Mouse (Mus musculus): ENCODE measurements around the gene Plbd2.

Gene Plbd2

GRCm38 (mm10) chr5:120511643-120512220 is 8.3 kb upstream of the Plbd2 start:
- no peak for DNase-seq (ENCODE audit: low read depth in 2 of 2, low spot score in 2 of 2)

GRCm38 (mm10) chr5:120510982-120511642 is 7.7 kb upstream of the Plbd2 start, which contains the start of gene Slc8b1:
Gene Slc8b1, plus strand, starts transcription at chr5:120511168.
- peak; percentile 91 to 95 for DNase-seq (ENCODE audit: low read depth in 2 of 2, low spot score in 2 of 2)

- no peak for DNase-seq (ENCODE audit: low read depth in 2 of 2, low spot score in 2 of 2)
Measured at GRCm38 (mm10) chr5:120507311-120507710, 3.9 kb upstream of the Plbd2 start.

GRCm38 (mm10) chr5:120506490-120506889 is 3.1 kb upstream of the Plbd2 start:
- no peak for DNase-seq (ENCODE audit: low read depth in 2 of 2, low spot score in 2 of 2)

GRCm38 (mm10) chr5:120505781-120506180 is 2.4 kb upstream of the Plbd2 start:
- no peak for DNase-seq (ENCODE audit: low read depth in 2 of 2, low spot score in 2 of 2)

- DNase-seq (ENCODE audit: low read depth in 2 of 2, low spot score in 2 of 2), result peak; percentile 58 to 61
Measured at GRCm38 (mm10) chr5:120505368-120505767, 1.9 kb upstream of the Plbd2 start.

- no peak for DNase-seq (ENCODE audit: low read depth in 2 of 2, low spot score in 2 of 2)
Measured at GRCm38 (mm10) chr5:120502675-120503143, 716 bp downstream of the Plbd2 start.

- no peak for DNase-seq (ENCODE audit: low read depth in 2 of 2, low spot score in 2 of 2)
Measured at GRCm38 (mm10) chr5:120502147-120502621, 1.2 kb downstream of the Plbd2 start.

- peak in 1 of 2 experiments; percentile 19 for DNase-seq (ENCODE audit: low read depth in 2 of 2, low spot score in 2 of 2)
Measured at GRCm38 (mm10) chr5:120500609-120501008, 2.8 kb downstream of the Plbd2 start.

- no peak for DNase-seq (ENCODE audit: low read depth in 2 of 2, low spot score in 2 of 2)
Measured at GRCm38 (mm10) chr5:120499202-120499601, 4.2 kb downstream of the Plbd2 start.

GRCm38 (mm10) chr5:120497071-120497470 is 6.4 kb downstream of the Plbd2 start:
- no peak for DNase-seq (ENCODE audit: low read depth in 2 of 2, low spot score in 2 of 2)

GRCm38 (mm10) chr5:120495703-120496226 is 7.7 kb downstream of the Plbd2 start:
- DNase-seq (ENCODE audit: low read depth in 2 of 2, low spot score in 2 of 2), result no peak

- DNase-seq (ENCODE audit: low read depth in 2 of 2, low spot score in 2 of 2), result no peak
Measured at GRCm38 (mm10) chr5:120495064-120495702, 8.2 kb downstream of the Plbd2 start.

- no peak for DNase-seq (ENCODE audit: low read depth in 2 of 2, low spot score in 2 of 2)
Measured at GRCm38 (mm10) chr5:120493873-120494395, 9.5 kb downstream of the Plbd2 start.

GRCm38 (mm10) chr5:120493440-120493839 is 10.0 kb downstream of the Plbd2 start:
- DNase-seq (ENCODE audit: low read depth in 2 of 2, low spot score in 2 of 2), result no peak

GRCm38 (mm10) chr5:120492437-120492836 is 11.0 kb downstream of the Plbd2 start:
- no peak for DNase-seq (ENCODE audit: low read depth in 2 of 2, low spot score in 2 of 2)

- DNase-seq (ENCODE audit: low read depth in 2 of 2, low spot score in 2 of 2), result no peak
Measured at GRCm38 (mm10) chr5:120490679-120491192, 12.7 kb downstream of the Plbd2 start.

GRCm38 (mm10) chr5:120487844-120488243 is 15.6 kb downstream of the Plbd2 start:
- no peak for DNase-seq (ENCODE audit: low read depth in 2 of 2, low spot score in 2 of 2)

- DNase-seq (ENCODE audit: low read depth in 2 of 2, low spot score in 2 of 2), result no peak
Measured at GRCm38 (mm10) chr5:120483399-120483798, 20.0 kb downstream of the Plbd2 start.

GRCm38 (mm10) chr5:120481205-120481604 is 22.2 kb downstream of the Plbd2 start:
- DNase-seq (ENCODE audit: low read depth in 2 of 2, low spot score in 2 of 2), result no peak

GRCm38 (mm10) chr5:120479538-120479937 is 23.9 kb downstream of the Plbd2 start:
- no peak for DNase-seq (ENCODE audit: low read depth in 2 of 2, low spot score in 2 of 2)
